Mouse (Mus musculus): Measurements from ENCODE around the gene Tut1.
"Not testable (repeated sequence)": the region's sequence is repeated elsewhere in the genome, so short reads cannot be mapped to it uniquely, and the experiment has no call there.

The Tut1 gene

GRCm38 (mm10) chr19:8942276-8942964 is 11.2 kb upstream of the Tut1 start:
- no peak for DNase-seq (ENCODE audit: low read depth)

DNA sequence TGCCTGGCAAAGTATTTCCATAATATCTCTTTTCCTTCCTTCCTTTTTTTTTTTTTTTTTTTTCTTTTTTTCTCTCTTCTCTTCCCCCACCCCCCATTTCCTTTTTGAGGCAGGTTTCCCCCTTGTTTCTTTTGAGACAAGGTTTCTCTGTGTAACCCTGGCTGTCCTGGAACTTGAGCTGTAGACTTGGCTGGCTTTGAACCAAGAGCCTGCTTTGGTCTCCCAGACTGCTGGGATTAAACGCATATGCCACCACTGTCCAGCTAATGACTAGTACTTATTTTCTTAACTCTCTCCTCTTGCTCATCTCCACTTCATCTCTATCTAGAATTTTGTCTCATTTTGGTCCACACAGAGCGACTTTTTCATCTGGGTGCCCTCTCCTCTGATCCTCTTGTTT is 10.6 kb upstream of the Tut1 start:
- DNase-seq (ENCODE audit: low read depth) = no peak

DNA sequence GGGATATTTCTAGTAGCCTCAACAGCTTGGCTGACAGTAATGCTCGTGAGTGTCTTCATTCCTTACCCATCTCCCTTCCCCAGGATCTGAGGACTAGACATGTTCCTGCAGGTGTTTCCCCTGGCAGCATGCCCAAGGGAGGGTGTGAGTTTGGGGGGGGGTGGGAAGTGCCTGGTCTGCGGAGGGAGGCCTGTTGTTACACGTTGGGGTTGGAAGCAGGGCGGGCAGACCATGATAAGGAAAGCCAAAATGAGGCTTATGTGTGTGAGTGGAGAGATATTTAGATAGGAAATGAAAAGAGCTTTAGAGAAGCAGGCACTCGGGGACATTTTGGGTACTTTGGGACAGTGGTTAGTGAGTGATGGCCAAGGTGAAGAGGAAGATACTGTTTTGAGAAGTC is 9.6 kb upstream of the Tut1 start:
- DNase-seq (ENCODE audit: low read depth) = no peak

- peak; percentile 57 for DNase-seq (ENCODE audit: low read depth)
These were observed 8.9 kb upstream of the Tut1 start for GRCm38 (mm10) chr19:8944750-8945149.

DNA sequence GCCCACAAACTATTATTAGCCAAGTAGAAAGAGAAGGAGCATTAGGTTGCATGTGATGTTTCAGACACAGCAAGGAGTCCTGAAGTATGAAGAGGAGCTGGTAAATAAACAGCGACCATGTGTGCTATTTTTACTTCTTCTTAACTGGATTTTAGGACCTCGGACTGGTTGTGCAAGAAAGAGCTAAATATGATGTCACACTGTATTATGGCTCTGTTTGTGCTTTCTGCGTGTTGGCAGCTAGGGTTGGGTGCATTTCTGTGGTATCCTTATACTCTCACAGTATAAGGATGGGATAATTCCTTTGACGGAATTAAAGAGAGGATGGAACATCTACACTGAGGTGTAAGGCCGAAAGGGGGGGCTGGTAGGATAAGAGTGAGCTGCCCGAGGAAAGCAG is 8.4 kb upstream of the Tut1 start:
- DNase-seq (ENCODE audit: low read depth) = no peak

- no peak for DNase-seq (ENCODE audit: low read depth)
These were observed 6.7 kb upstream of the Tut1 start for GRCm38 (mm10) chr19:8946929-8947328.

DNA sequence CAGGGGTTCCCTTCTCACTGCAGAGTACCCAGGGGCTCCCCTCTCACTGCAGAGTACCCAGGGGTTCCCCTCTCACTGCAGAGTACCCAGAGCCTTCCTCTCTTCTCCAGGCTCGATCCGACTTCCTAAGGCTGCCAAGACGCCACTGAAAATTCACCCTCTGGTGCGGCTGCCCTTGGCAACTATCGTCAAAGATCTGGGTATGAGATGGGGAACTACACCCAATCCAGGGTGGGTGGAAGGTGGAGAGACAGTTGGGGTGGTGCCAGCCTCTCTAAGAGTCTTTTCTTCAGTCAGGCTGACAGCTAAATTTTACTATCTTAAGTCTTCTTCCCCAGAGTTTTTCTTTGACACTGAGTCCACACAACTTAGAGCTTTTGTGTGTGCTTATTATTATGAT is 3.5 kb upstream of the Tut1 start:
- DNase-seq (ENCODE audit: low read depth) = no peak

- no peak for DNase-seq (ENCODE audit: low read depth)
These were observed 1.4 kb upstream of the Tut1 start for GRCm38 (mm10) chr19:8952241-8952640.

GRCm38 (mm10) chr19:8954171-8954570 is 524 bp downstream of the Tut1 start:
- no peak for DNase-seq (ENCODE audit: low read depth)

GRCm38 (mm10) chr19:8962256-8962655 is 8.6 kb downstream of the Tut1 start:
- DNase-seq (ENCODE audit: low read depth) = no peak

- no peak for DNase-seq (ENCODE audit: low read depth)
These were observed 11.4 kb downstream of the Tut1 start for GRCm38 (mm10) chr19:8965075-8965474.

DNA sequence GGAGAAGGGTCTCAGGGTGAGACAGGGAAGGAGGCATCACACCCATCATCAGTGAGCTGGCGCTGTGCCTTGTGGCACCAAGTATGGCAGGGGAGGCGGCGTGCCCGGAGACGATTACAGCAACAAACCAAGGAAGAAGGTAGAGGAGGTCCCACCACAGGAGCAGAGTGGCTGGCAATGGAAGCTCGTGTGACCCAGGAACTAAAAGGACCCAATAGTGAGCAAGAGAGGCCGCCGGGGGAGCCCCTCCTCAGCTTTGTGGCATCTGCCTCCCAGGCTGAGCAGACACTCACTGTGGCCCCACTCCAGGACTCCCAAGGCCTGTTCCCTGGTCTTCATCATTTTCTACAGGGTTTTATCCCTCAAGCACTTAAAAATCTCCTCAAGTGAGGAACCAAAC is 12.1 kb downstream of the Tut1 start:
- no peak for DNase-seq (ENCODE audit: low read depth)

GRCm38 (mm10) chr19:8966198-8966589 is 12.5 kb downstream of the Tut1 start:
- DNase-seq (ENCODE audit: low read depth) = no peak

DNA sequence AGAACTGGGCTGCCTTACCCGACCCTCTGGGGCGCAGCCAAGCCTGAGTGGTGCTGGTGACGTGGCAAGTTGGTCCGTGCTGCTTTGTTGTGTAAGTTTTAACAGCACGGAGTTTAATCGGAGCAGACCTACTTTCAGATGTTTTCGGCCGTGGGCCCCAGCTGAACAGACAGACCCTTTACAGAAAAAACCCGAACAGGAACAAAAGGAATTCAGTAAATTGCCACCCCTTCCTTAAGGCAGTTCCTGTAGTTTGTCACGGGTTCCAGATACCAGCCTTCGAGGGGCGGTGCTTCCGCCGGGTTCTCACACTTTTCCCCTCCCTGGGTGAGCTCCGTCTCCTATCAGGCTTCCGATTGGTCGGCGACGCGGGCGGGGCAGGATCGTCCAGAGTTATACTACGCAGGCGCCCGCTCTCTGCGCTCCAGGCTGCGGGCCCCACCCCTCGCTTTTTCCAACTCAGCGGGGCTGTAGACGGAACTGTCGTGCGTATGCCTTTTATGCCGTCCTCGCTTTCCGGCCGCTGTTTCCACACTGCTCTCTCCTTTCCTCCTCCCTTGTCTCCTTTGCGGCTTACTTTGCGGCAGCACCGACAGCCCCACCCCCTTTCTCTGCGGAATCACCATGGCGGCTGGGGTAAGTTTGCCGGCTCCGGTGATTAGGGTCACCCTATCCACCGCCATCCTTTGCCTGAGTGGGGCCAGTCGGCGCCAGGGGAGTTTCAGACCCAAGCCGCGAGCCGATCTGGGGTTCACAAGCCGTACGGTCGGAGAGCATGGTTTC is 13.1 kb downstream of the Tut1 start, which contains the start of gene Eef1g:
Eef1g (plus strand) TSS at position 452 of the 783 bp plus-strand sequence.
- DNase-seq (ENCODE audit: low read depth) = peak; percentile 99

DNA sequence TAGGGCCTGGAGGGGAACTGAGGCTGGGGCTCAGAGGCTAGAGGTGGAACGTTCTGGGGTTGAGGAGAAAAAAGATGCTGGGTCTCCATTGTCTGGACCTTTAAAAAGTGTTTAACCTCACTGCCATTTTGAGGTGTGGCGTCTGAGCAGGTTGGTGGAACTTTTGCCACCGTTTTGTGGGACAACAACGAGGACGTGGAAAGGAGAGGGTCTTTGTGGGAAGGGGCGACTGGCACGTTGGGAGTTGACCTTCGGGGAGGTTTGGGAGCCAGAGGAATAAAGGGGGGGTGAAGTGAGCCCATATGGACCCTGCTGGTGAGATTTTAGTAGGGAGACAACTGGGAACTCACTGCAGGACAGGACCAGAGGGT is 13.7 kb downstream of the Tut1 start:
- DNase-seq (ENCODE audit: low read depth) = no peak

DNA sequence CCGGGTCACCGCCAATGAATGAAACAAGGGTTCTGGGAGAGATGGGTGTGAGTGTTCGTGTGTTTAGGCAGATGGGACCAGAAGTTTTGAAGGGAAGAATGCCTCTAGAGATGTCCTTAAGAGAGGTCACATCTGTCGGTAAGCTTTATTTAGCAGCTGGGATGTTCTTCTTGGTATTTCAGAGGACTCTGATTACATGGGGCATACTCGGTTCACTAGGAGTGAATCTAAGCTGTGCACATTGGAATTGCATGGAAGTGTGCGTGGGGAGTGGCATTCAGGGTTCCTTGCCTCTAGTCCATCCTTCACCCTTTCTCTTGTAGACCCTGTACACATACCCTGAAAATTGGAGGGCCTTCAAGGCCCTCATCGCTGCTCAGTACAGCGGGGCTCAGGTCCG is 14.2 kb downstream of the Tut1 start:
- no peak for DNase-seq (ENCODE audit: low read depth)

- DNase-seq (ENCODE audit: low read depth) = not testable (repeated sequence)
These were observed 18.8 kb downstream of the Tut1 start for GRCm38 (mm10) chr19:8972491-8972890.

GRCm38 (mm10) chr19:8974638-8975037 is 21.0 kb downstream of the Tut1 start:
- DNase-seq (ENCODE audit: low read depth) = no peak

- DNase-seq (ENCODE audit: low read depth) = no peak
These were observed 21.8 kb downstream of the Tut1 start for GRCm38 (mm10) chr19:8975491-8975890.

- peak; percentile 85 for DNase-seq (ENCODE audit: low read depth)
These were observed 22.9 kb downstream of the Tut1 start for GRCm38 (mm10) chr19:8976535-8976934.

DNA sequence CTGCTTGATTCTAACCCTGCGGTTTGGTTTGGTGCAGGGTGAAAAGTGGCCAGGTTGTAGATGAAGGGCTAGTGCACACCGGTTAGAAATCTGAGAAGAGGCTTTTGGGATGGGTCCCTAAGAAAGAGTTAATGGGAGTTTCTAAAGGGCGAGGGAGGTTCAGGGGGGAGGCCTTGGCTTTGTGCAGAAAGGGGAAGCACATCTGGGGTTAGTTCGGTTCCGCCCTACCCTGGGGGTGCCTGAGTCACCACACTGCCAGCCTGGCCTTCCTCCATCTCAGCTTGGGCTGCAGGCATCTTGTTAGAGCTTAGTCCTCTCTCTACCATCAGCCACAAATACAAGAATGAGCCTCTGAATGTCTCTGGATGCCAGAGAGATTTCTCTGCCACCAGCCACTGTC is 27.1 kb downstream of the Tut1 start:
- DNase-seq (ENCODE audit: low read depth) = no peak

- DNase-seq (ENCODE audit: low read depth) = no peak
These were observed 28.0 kb downstream of the Tut1 start for GRCm38 (mm10) chr19:8981450-8982168.
